In genomic region chr7:30956756-30957366, GRCm38 (mm10) we compare ENCODE assay signal across 8 mouse cellular contexts. TPM values are rescaled to one million over a fixed set of nuclear protein-coding genes. Genes with fewer than 3 reads are reported as not detected.
DNase-seq lines count a peak whose midpoint lies in the region; ATAC-seq and TF ChIP-seq lines count a peak whose summit lies in the region.

TSS of gene Usf2 (minus strand) at chr7:30956803.

- H3K27me3 ChIP-seq in CH12.LX (replicated peaks): no peaks in the 10 kb centered on the region
- no peaks in the 10 kb centered on the region for H3K27me3 ChIP-seq in forebrain, embryonic 10.5 days (ENCODE audit: poor library complexity, severe bottlenecking)
- no peaks in the 10 kb centered on the region for H3K27me3 ChIP-seq in heart, embryonic 14.5 days (ENCODE audit: control insufficient read depth, insufficient read depth, low read length)
- no peaks in the 10 kb centered on the region for H3K27me3 ChIP-seq in liver, postnatal 0 days (ENCODE audit: insufficient read depth, low read length)
- H3K27me3 ChIP-seq in neural tube, embryonic 14.5 days (ENCODE audit: control insufficient read depth, insufficient read depth, low read length): no peaks in the 10 kb centered on the region

- DNase-seq in CH12.LX (ENCODE audit: extremely low read depth): peak; percentile 57
- peak; percentile 81 for DNase-seq in forebrain, embryonic 10.5 days (ENCODE audit: extremely low spot score, low spot score)
- peak; percentile 89 for DNase-seq in kidney, postnatal 14 days
- peak; percentile 85 for DNase-seq in liver, postnatal 0 days
- peak; percentile 61 to 65 for DNase-seq in thymus, adult 18-20 months

- peak within 1 kb of the TSS; percentile 67 to 91 (median 88) for H3K4me3 ChIP-seq in CH12.LX (replicated peaks in 1 of 3; ENCODE audit: low read depth in 2 of 3, low read length in 2 of 3, poor library complexity in 1 of 3)
- peak within 1 kb of the TSS; percentile 100 for H3K4me3 ChIP-seq in brown adipose tissue, adult 24 weeks (ENCODE audit: insufficient read depth, low read depth, low read length)
- H3K4me3 ChIP-seq in forebrain, embryonic 10.5 days: peak within 1 kb of the TSS; percentile 95
- peak within 1 kb of the TSS; percentile 85 to 89 for H3K4me3 ChIP-seq in heart, embryonic 14.5 days (ENCODE audit: control insufficient read depth in 1 of 2, insufficient read depth in 1 of 2, low read depth in 1 of 2, low read length in 2 of 2)
- peak within 1 kb of the TSS; percentile 99 for H3K4me3 ChIP-seq in liver, postnatal 0 days (ENCODE audit: low read depth, low read length)
- peak within 1 kb of the TSS; percentile 82 for H3K4me3 ChIP-seq in neural tube, embryonic 14.5 days (ENCODE audit: low read depth, low read length)

- peak; percentile 52; the same call in 1 of the 2 replicates for ATAC-seq in heart, embryonic 14.5 days (ENCODE audit: insufficient number of reproducible peaks, insufficient read depth, low FRiP score, low read depth)
- ATAC-seq in liver, postnatal 0 days: peak; percentile 43
- ATAC-seq in neural tube, embryonic 14.5 days (ENCODE audit: low read depth): peak; percentile 52

- peaks cover 21 to 45% of the 10 kb centered on the region in 2 experiments for H3K4me1 ChIP-seq in CH12.LX (ENCODE audit: control insufficient read depth in 1 of 2, insufficient read depth in 2 of 2)
- peaks cover 11% of the 10 kb centered on the region for H3K4me1 ChIP-seq in brown adipose tissue, adult 24 weeks (ENCODE audit: control insufficient read depth, insufficient read depth, insufficient read length, low read length)
- peaks cover 21% of the 10 kb centered on the region for H3K4me1 ChIP-seq in forebrain, embryonic 10.5 days
- peaks cover 11 to 19% of the 10 kb centered on the region in 2 experiments for H3K4me1 ChIP-seq in heart, embryonic 14.5 days (ENCODE audit: control insufficient read depth in 2 of 2, insufficient read depth in 2 of 2, low read length in 2 of 2)
- peaks cover 34% of the 10 kb centered on the region for H3K4me1 ChIP-seq in liver, postnatal 0 days (ENCODE audit: insufficient read depth)
- peaks cover 13% of the 10 kb centered on the region for H3K4me1 ChIP-seq in neural tube, embryonic 14.5 days (ENCODE audit: control insufficient read depth, insufficient read depth, low read length)

- TF ChIP-seq RAD21 in CH12.LX (IDR thresholded peaks at IDR 0.05; ENCODE audit: low read depth, low read length): no peak

- dilution Hi-C loops in CH12.LX (cut with MboI; ENCODE audit: extremely low pct_ligation_motif_present, extremely low pct_unique_long_range_greater_than_20kb, low sequenced_read_pairs): no loop called here

- peaks cover 28 to 49% of the 10 kb centered on the region in 2 experiments for H3K36me3 ChIP-seq in CH12.LX (replicated peaks in 1 of 2; ENCODE audit: control insufficient read depth in 1 of 2, insufficient read depth in 1 of 2, low read length in 1 of 2)
- H3K36me3 ChIP-seq in forebrain, embryonic 10.5 days (replicated peaks): peaks cover 76% of the 10 kb centered on the region
- peaks cover 53% of the 10 kb centered on the region for H3K36me3 ChIP-seq in heart, embryonic 14.5 days (ENCODE audit: control insufficient read depth, insufficient read depth, low read length)
- H3K36me3 ChIP-seq in liver, postnatal 0 days (replicated peaks; ENCODE audit: insufficient read depth, low read length): peaks cover 36% of the 10 kb centered on the region
- H3K36me3 ChIP-seq in neural tube, embryonic 14.5 days (ENCODE audit: control insufficient read depth, insufficient read depth, low read length): peaks cover 20% of the 10 kb centered on the region

- H3K4me2 ChIP-seq in CH12.LX (ENCODE audit: insufficient read depth, low read depth, poor library complexity, severe bottlenecking): peak within 1 kb of the TSS; percentile 70
- H3K4me2 ChIP-seq in heart, embryonic 14.5 days (ENCODE audit: low read length): peak within 1 kb of the TSS; percentile 74
- peak within 1 kb of the TSS; percentile 91 for H3K4me2 ChIP-seq in liver, postnatal 0 days (ENCODE audit: low read depth, low read length)
- H3K4me2 ChIP-seq in neural tube, embryonic 14.5 days (ENCODE audit: low read depth, low read length): peak within 1 kb of the TSS; percentile 87

- H3K9ac ChIP-seq in CH12.LX (ENCODE audit: insufficient read depth, low read depth): peak within 1 kb of the TSS; percentile 100
- peak within 1 kb of the TSS; percentile 99 for H3K9ac ChIP-seq in heart, embryonic 14.5 days (ENCODE audit: low read length)
- peak within 1 kb of the TSS; percentile 99 for H3K9ac ChIP-seq in liver, postnatal 0 days (replicated peaks)
- H3K9ac ChIP-seq in neural tube, embryonic 14.5 days (replicated peaks; ENCODE audit: low read depth, low read length): peak within 1 kb of the TSS; percentile 99

- no peak for TF ChIP-seq CTCF in CH12.LX (conservative IDR thresholded peaks at IDR 0.05 in 1 of 2, IDR thresholded peaks at IDR 0.05 in 1 of 2; ENCODE audit: low read depth in 2 of 2, low read length in 2 of 2)
- no peak for TF ChIP-seq CTCF in liver, postnatal 0 days (IDR thresholded peaks at IDR 0.05; ENCODE audit: low read depth)

- no peak for TF ChIP-seq EP300 in CH12.LX (IDR thresholded peaks at IDR 0.05; ENCODE audit: low read length)
- no peak for TF ChIP-seq EP300 in liver, postnatal 0 days (IDR thresholded peaks at IDR 0.05; ENCODE audit: low read depth)

- in situ Hi-C loops in CH12.LX (cut with MboI; ENCODE audit: low pct_ligation_motif_present, low pct_unique_long_range_greater_than_20kb, low sequenced_read_pairs): no loop called here

- WGBS in forebrain, embryonic 10.5 days: under 1% methylated on average over 37 of the region's 82 CpGs
- WGBS in heart, embryonic 14.5 days: 0% methylated on average over 15 of the region's 82 CpGs
- WGBS in liver, postnatal 0 days (ENCODE audit: insufficient replicate concordance): 3% methylated on average over 29 of the region's 82 CpGs
- 1% methylated on average over 36 of the region's 82 CpGs for WGBS in neural tube, embryonic 14.5 days

- peak within 1 kb of the TSS; percentile 74 for H3K27ac ChIP-seq in CH12.LX (ENCODE audit: insufficient read depth, low read depth)
- H3K27ac ChIP-seq in brown adipose tissue, adult 24 weeks (replicated peaks; ENCODE audit: low read depth, low read length): peak within 1 kb of the TSS; percentile 100
- H3K27ac ChIP-seq in forebrain, embryonic 10.5 days: peak within 1 kb of the TSS; percentile 100
- H3K27ac ChIP-seq in heart, embryonic 14.5 days (replicated peaks in 1 of 2; ENCODE audit: control insufficient read depth in 1 of 2, insufficient read depth in 1 of 2, low read depth in 2 of 2, low read length in 2 of 2): peak within 1 kb of the TSS; percentile 99
- H3K27ac ChIP-seq in liver, postnatal 0 days (ENCODE audit: low read depth): peak within 1 kb of the TSS; percentile 99
- H3K27ac ChIP-seq in neural tube, embryonic 14.5 days (ENCODE audit: low read depth, low read length): peak within 1 kb of the TSS; percentile 98

- no peaks in the 10 kb centered on the region for H3K9me3 ChIP-seq in CH12.LX (replicated peaks; ENCODE audit: low read length)
- H3K9me3 ChIP-seq in forebrain, embryonic 10.5 days: no peaks in the 10 kb centered on the region
- H3K9me3 ChIP-seq in heart, embryonic 14.5 days (ENCODE audit: control insufficient read depth, low read length): no peaks in the 10 kb centered on the region
- no peaks in the 10 kb centered on the region for H3K9me3 ChIP-seq in liver, postnatal 0 days (ENCODE audit: low read length)
- H3K9me3 ChIP-seq in neural tube, embryonic 14.5 days (ENCODE audit: control insufficient read depth, low read length): no peaks in the 10 kb centered on the region

- no peak for TF ChIP-seq POLR2A in CH12.LX (IDR thresholded peaks at IDR 0.05; ENCODE audit: low read depth, low read length)

- H3K79me2 ChIP-seq in CH12.LX (replicated peaks; ENCODE audit: control insufficient read depth, extremely low read depth, insufficient read depth, poor library complexity, severe bottlenecking): no peaks in the 10 kb centered on the region; the same call in 1 of the 2 replicates

TF ChIP-seq in CH12.LX, 34 proteins besides CTCF, POLR2A, EP300 and RAD21:
- TF ChIP-seq MAZ (IDR thresholded peaks at IDR 0.05; ENCODE audit: low read depth, low read length) (0 out of 2 replicates have a peak, but pooled peaks have one; percentile 35), USF1 (IDR thresholded peaks at IDR 0.05; ENCODE audit: low read depth, low read length) (peak; percentile 59), BHLHE40 (IDR thresholded peaks at IDR 0.05; ENCODE audit: low read depth, low read length) (peak; percentile 81), UBTF (IDR thresholded peaks at IDR 0.05; ENCODE audit: low read depth, low read length) (no peak; the same call in 1 of the 2 replicates), ZNF384 (IDR thresholded peaks at IDR 0.05; ENCODE audit: low read depth, low read length) (peak; percentile 90), MXI1 (IDR thresholded peaks at IDR 0.05; ENCODE audit: low read depth, low read length) (0 out of 2 replicates have a peak, but pooled peaks have one; percentile 4)

RNA-seq across cellular contexts. Expression of gene Usf2, which starts in this region (rescaled TPM):
- total RNA-seq in CH12.LX (2012; rRNA removed): 42.0 and 47.9 TPM in 2 replicates
- 47.0 and 57.2 TPM in 2 replicates for total RNA-seq in CH12.LX (2014; rRNA removed)
- polyA plus RNA-seq in CH12.LX (2012; ENCODE audit: insufficient read length, low read depth): 102 and 103 TPM in 2 replicates
- polyA plus RNA-seq in brown adipose tissue, adult 24 weeks (2012; ENCODE audit: insufficient read depth, insufficient read length, missing spikeins): 66.8 and 103 TPM in 2 replicates
- polyA plus RNA-seq in forebrain, embryonic 10.5 days (2016; fragmentation: Nextera tagmentation; extraction: Ambion mirVana): 24.1 and 25.6 TPM in 2 replicates
- 17.2 and 19.6 TPM in 2 replicates for polyA plus RNA-seq in heart, embryonic 14.5 days (2014; fragmentation: Nextera tagmentation; extraction: Ambion mirVana)
- 11.6 and 12.0 TPM in 2 replicates for polyA plus RNA-seq in liver, postnatal 0 days (2015; fragmentation: Nextera tagmentation; extraction: Ambion mirVana)
- 28.2 and 28.9 TPM in 2 replicates for polyA plus RNA-seq in neural tube, embryonic 14.5 days (2014; fragmentation: Nextera tagmentation; extraction: Ambion mirVana)

Comparison
In these comparisons a context has a peak if more than half of its experiments do, and no peak if none do; other contexts are left out.
1. Peak in every context shown above with its lines: DNase-seq, ATAC-seq, H3K4me3 ChIP-seq and H3K27ac ChIP-seq.